Mouse (Mus musculus) heart, embryonic 13.5 days (tissue): ENCODE measurements around the gene Dennd1a. TPM values are rescaled to one million over a fixed set of nuclear protein-coding genes. Genes with fewer than 3 reads are reported as not detected.

Experiments
- ATAC-seq: fragments of 200-750 bp; cut with Nextera tagmentation; 2 replicates; pipeline ENCODE4 v1.8.0; 2017; ENCODE audit warnings: moderate TSS enrichment; ENCODE audit not compliant: insufficient number of reproducible peaks, low FRiP score, low TSS enrichment; ENCODE audit errors: extremely low read depth
- H3K27ac ChIP-seq: fragments of 300-500 bp; sonication (generic); replicated peaks from 2 replicates; pipeline ENCODE4 v1.5.1; 2015; ENCODE audit warnings: moderate library complexity, mild to moderate bottlenecking, inconsistent platforms
- H3K27me3 ChIP-seq: fragments of 300-500 bp; sonication (generic); replicated peaks from 2 replicates; pipeline ENCODE4 v1.6.1; 2015; ENCODE audit warnings: mild to moderate bottlenecking, inconsistent platforms
- H3K36me3 ChIP-seq: fragments of 300-500 bp; sonication (generic); 2 replicates; pipeline ENCODE4 v1.6.1; 2015; ENCODE audit warnings: mild to moderate bottlenecking, inconsistent platforms
- H3K4me1 ChIP-seq: fragments of 300-500 bp; sonication (generic); 2 replicates; pipeline ENCODE4 v1.6.1; 2015; ENCODE audit warnings: inconsistent platforms
- H3K4me2 ChIP-seq: fragments of 300-500 bp; sonication (generic); 2 replicates; pipeline ENCODE4 v1.6.1; 2015; ENCODE audit warnings: inconsistent platforms, mild to moderate bottlenecking, moderate library complexity
- H3K4me3 ChIP-seq: fragments of 300-500 bp; sonication (generic); 2 replicates; pipeline ENCODE4 v1.5.1; 2015; ENCODE audit warnings: moderate library complexity, mild to moderate bottlenecking, inconsistent platforms
- H3K9ac ChIP-seq: fragments of 300-500 bp; sonication (generic); 2 replicates; pipeline ENCODE4 v1.6.1; 2015; ENCODE audit warnings: inconsistent platforms, mild to moderate bottlenecking, moderate library complexity
- H3K9me3 ChIP-seq: fragments of 300-500 bp; sonication (generic); 2 replicates; pipeline ENCODE4 v1.6.1; 2016; ENCODE audit warnings: inconsistent platforms
- WGBS: fragments of 180-500 bp; shearing (Covaris S2); methylation state at CpG from one replicate; pipeline ENCODE4 v1.1.7; 2015; ENCODE audit warnings: mixed read lengths; 5-methylcytosine and 5-hydroxymethylcytosine counted together
- polyA plus RNA-seq: library from polyadenylated mRNA; unstranded; fragments of >200 nt; fragmentation: Nextera tagmentation; extraction: Ambion mirVana; gene quantifications from 2 replicates; pipeline ENCODE4 v1.2.1, GENCODE M21; 2015

Dennd1a gene
- polyA plus RNA-seq, 1 experiment from 2014 or later = 11.4 TPM

DNA sequence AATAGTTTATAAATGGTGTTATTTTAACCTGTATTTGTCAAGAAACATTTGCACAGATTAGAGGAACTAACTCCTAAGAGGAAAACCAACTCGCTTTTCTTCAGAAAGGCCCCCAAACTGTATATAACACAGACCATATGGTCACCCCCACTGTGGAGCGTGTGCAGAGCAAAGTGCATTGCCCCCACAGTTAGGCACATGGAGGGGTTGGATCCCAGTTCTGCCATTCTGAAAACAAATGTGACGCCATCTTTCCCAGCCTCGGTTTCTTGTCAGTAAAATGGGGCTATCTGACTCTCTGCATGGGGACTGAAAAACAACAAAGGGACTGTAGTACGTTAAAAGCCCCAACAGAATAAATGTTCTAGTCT, 361.1 kb downstream of the Dennd1a start:
- Histone ChIP-seq H3K4me3 (no peak overlapping the region), H3K9ac (no peak overlapping the region), H3K27ac (no peak overlapping the region), H3K9me3 (no peaks in the 10 kb centered on the region), H3K4me2 (no peak overlapping the region), H3K4me1 (no peaks in the 10 kb centered on the region), H3K27me3 (no peaks in the 10 kb centered on the region), H3K36me3 (no peaks in the 10 kb centered on the region)
- 67% methylated on average over 5 of the region's 5 CpGs for WGBS
- no peak for ATAC-seq

DNA sequence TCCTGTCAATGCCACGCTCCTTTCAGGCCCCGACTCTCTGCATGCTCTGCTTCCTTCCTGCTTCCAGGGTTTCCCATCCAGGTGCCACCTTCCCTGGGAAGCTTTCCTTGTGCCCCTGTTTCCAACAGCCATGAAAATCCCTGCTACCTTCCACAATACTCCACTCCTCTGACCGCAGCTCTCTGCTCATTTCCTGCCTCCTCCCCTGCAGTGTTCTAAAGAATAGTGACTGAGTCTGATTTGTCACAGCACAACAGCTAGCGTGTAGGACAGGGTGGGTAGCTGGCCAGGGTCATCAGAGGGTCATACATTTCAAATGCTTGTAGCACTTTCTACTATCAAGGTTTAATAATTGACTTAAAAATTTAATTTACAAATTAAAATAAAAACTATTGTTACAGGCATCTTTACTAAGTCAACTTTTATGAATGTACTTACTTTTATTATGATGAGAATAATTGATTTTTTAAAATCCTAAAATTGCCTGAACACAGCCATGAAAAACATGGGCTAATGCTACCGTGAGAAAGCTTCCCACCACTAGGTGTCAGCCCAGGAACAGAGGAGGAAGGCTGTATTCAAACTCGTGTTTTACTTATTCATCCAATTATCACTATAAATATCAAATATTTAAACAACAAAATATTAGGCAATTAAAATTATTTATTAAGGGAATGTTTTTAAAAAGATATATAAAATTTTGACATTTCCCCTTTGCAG, 361.6 kb downstream of the Dennd1a start:
- H3K9me3 ChIP-seq = no peaks in the 10 kb centered on the region
- no peak overlapping the region for H3K4me2 ChIP-seq
- no peak overlapping the region for H3K9ac ChIP-seq
- H3K27ac ChIP-seq = no peak overlapping the region
- WGBS = 38% methylated on average over 6 of the region's 6 CpGs
- no peak for ATAC-seq
- H3K36me3 ChIP-seq = no peaks in the 10 kb centered on the region
- H3K4me3 ChIP-seq = no peak overlapping the region
- H3K4me1 ChIP-seq = no peaks in the 10 kb centered on the region
- no peaks in the 10 kb centered on the region for H3K27me3 ChIP-seq

DNA sequence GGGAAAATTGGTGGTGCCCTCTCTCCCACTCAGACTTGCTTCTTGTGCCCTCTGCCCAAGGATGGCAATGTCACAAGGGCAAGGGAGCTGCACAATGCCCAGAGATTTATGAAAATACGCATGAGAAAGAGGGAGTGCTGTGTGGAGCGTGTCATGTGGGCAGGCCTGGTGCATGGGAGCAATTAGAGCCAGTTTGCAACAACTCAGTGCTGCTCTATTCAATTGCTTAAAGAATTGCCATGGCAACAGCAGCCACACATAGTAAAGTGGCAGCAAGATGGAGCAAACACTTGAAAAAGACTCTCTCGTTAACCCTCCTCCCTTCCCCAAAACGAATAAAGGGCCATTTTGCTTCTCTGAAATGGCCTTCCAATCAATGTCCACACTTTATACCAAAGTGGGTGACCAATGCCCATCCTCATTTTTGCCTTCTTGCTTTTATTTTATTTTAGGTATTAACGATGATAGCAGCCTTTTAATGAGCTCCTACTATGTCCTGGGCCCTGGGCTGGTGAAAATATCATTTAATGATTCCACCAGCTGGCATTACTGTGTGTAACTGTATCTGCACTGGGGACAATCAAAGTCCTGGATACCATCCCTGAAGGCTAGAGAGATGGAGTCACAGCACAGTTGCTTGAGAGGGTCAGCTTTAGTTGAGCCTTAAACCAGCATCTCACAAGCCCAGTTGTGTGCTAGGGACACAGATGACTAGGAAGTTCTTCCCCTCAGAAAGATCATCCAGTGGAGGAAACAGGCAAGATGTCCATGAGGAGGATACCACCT, 378.3 kb downstream of the Dennd1a start:
- peaks cover 12% of the 10 kb centered on the region for H3K4me1 ChIP-seq
- no peak overlapping the region for H3K4me3 ChIP-seq
- no peak overlapping the region for H3K9ac ChIP-seq
- WGBS = 76% methylated on average over 5 of the region's 5 CpGs
- H3K27ac ChIP-seq = no peak overlapping the region
- H3K36me3 ChIP-seq = no peaks in the 10 kb centered on the region
- H3K9me3 ChIP-seq = no peaks in the 10 kb centered on the region
- no peak for ATAC-seq
- H3K4me2 ChIP-seq = no peak overlapping the region
- H3K27me3 ChIP-seq = no peaks in the 10 kb centered on the region

DNA sequence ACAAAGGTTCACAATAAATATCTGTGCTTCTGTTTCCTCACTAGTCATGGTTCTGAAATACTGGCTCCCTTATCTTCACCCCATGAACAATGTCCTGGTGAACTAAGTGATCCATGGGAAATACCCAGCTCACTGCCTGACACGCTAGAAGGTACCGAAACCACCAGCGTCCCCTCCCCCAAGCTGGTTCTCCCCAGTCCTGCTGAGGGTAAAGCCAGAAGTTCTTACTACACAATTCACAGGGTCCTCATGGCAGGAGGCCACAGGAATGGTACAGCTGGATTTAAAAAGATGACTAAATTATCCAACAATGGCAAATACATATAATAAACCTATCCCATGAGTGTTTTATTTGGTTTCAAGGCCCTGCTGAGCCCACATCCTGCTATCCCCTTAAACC, 378.9 kb downstream of the Dennd1a start:
- Histone ChIP-seq H3K27me3 (no peaks in the 10 kb centered on the region), H3K4me1 (peaks cover 12% of the 10 kb centered on the region), H3K4me3 (no peak overlapping the region), H3K36me3 (no peaks in the 10 kb centered on the region), H3K9ac (no peak overlapping the region), H3K4me2 (no peak overlapping the region), H3K27ac (no peak overlapping the region), H3K9me3 (no peaks in the 10 kb centered on the region)
- WGBS = 88% methylated on average over 3 of the region's 3 CpGs
- ATAC-seq = no peak

DNA sequence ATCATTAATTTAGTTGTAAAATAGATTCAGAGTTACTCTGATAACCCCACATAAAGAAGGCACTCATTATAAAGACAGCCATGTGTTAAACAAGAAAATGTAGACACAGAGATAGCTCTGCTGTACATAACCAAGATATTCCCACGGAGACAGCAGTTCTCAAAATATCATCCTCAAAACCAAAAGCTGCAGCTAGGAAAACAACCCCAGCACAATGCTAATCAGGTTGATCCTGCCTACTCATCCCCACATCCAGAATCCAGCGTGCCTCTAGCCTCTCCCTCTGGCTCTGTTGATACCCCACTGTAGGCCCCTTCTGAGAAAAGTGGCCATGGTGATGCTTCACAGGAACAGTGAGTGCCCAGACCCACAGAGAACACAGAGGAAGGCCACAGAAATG, 380.9 kb downstream of the Dennd1a start:
- no peaks in the 10 kb centered on the region for H3K27me3 ChIP-seq
- no peak overlapping the region for H3K4me3 ChIP-seq
- 64% methylated on average over 2 of the region's 2 CpGs for WGBS
- no peak overlapping the region for H3K4me2 ChIP-seq
- no peaks in the 10 kb centered on the region for H3K9me3 ChIP-seq
- no peak for ATAC-seq
- H3K4me1 ChIP-seq = peaks cover 12% of the 10 kb centered on the region
- H3K36me3 ChIP-seq = 0 out of 2 replicates have a peak, but pooled peaks cover 6% of the 10 kb centered on the region
- H3K9ac ChIP-seq = no peak overlapping the region
- H3K27ac ChIP-seq = no peak overlapping the region

DNA sequence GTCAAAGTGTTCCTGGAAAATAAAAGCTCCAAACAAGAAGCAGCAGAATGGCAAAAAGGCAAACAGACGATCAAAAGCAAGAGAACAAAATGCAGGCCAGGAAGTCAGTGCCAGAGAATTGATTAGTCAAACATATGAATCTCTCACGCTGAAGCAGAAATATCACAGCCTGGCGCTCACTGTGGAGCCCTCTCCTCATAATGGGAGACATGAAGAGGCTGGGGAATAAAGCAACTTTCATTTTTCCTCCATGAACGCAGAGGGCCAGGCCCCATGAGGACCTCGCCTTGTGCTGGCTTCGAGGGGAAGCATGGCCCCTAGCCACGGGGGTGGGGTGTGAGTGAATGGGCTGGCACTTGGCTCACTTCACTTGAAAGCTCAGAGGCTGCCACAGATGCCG, 383.9 kb downstream of the Dennd1a start:
- Histone ChIP-seq H3K4me2 (no peak overlapping the region), H3K36me3 (0 out of 2 replicates have a peak, but pooled peaks cover 6% of the 10 kb centered on the region), H3K9me3 (no peaks in the 10 kb centered on the region), H3K4me3 (no peak overlapping the region), H3K4me1 (peaks cover 12% of the 10 kb centered on the region), H3K27ac (no peak overlapping the region), H3K9ac (no peak overlapping the region), H3K27me3 (no peaks in the 10 kb centered on the region)
- 76% methylated on average over 8 of the region's 8 CpGs for WGBS
- no peak for ATAC-seq

DNA sequence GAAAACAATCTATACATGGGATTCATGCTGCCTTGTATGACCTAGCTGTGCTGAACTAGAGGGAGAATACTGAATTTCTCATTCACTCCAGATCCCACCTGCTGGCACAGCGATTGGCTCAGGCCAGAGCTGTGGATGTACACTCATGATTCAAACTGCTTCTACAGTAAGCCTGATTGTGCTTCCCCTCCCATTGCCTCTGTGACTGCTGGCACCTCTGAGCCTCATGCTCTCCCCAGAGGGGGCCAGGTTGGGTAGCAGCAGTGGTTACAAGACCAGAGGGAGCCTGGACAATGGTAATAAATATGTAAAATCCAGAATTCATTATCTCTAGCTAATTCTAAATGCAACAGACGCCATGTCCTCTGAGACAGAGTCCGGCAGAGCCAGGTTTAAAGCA, 404.0 kb downstream of the Dennd1a start:
- H3K9me3 ChIP-seq = 0 out of 2 replicates have a peak, but pooled peaks cover 2% of the 10 kb centered on the region
- 83% methylated on average over 3 of the region's 3 CpGs for WGBS
- H3K9ac ChIP-seq = no peak overlapping the region
- no peak overlapping the region for H3K4me3 ChIP-seq
- no peaks in the 10 kb centered on the region for H3K27me3 ChIP-seq
- H3K4me2 ChIP-seq = no peak overlapping the region
- no peak overlapping the region for H3K27ac ChIP-seq
- 0 out of 2 replicates have a peak, but pooled peaks cover 2% of the 10 kb centered on the region for H3K4me1 ChIP-seq
- no peak for ATAC-seq
- no peaks in the 10 kb centered on the region for H3K36me3 ChIP-seq

DNA sequence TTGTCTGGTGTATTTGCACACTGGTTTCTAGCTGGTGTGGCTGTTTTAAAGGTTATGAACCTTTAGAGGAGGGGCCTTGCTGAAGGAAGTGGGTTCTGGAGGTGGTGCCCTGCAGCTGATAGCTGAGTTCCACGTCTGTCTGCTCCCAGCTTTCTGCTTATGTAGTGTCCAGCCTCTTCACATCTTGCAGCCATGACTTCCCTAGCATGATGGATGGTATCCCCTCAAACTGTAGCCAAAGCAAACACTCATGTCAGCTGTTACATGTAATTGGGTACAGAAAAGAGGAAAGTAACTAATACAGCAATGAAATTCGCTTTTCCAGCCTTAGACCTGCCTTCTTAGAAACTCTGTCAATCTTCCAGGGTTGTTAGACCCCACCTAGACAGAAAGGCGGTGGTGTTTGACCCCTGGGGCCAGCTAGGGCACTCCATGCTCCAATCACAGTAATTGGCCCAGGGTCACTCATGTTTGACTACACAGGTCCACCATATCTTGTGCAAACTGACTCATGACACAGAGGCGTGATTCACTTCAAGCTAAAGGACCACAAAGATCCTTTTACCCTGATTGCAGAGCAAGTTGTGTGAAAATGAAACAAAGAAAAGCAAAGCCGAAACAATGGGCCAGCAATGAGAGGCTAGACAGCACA, 405.8 kb downstream of the Dennd1a start:
- H3K9me3 ChIP-seq = 0 out of 2 replicates have a peak, but pooled peaks cover 2% of the 10 kb centered on the region
- no peak for ATAC-seq
- no peaks in the 10 kb centered on the region for H3K36me3 ChIP-seq
- H3K4me1 ChIP-seq = 0 out of 2 replicates have a peak, but pooled peaks cover 2% of the 10 kb centered on the region
- no peak overlapping the region for H3K4me2 ChIP-seq
- H3K4me3 ChIP-seq = no peak overlapping the region
- no peak overlapping the region for H3K9ac ChIP-seq
- H3K27ac ChIP-seq = no peak overlapping the region
- WGBS = 62% methylated on average over 5 of the region's 5 CpGs
- no peaks in the 10 kb centered on the region for H3K27me3 ChIP-seq

DNA sequence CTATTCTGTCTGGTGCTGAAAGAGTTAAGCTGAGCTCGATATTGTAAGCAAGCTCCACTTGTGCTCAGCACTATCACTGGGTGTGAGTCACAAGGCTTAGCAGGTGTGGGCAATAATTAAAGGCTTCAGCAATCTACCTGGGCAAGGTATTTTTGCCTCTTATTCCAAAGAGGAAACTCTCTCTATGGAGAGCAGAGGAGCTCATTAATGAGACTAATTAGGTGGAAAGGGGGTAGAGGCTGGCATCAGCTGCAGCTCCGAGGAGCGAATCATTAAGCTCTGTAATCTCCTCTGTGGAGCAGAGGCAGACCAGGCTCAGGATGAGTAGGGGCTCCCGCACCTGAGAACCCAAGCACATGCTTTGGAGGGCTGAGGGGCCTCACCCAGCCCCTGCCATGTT, 407.5 kb downstream of the Dennd1a start:
- no peak overlapping the region for H3K4me2 ChIP-seq
- no peak overlapping the region for H3K27ac ChIP-seq
- no peaks in the 10 kb centered on the region for H3K27me3 ChIP-seq
- ATAC-seq = no peak
- H3K36me3 ChIP-seq = no peaks in the 10 kb centered on the region
- no peak overlapping the region for H3K4me3 ChIP-seq
- H3K9me3 ChIP-seq = 0 out of 2 replicates have a peak, but pooled peaks cover under 1% of the 10 kb centered on the region
- H3K4me1 ChIP-seq = 0 out of 2 replicates have a peak, but pooled peaks cover 2% of the 10 kb centered on the region
- H3K9ac ChIP-seq = no peak overlapping the region
- WGBS = 55% methylated on average over 4 of the region's 4 CpGs

DNA sequence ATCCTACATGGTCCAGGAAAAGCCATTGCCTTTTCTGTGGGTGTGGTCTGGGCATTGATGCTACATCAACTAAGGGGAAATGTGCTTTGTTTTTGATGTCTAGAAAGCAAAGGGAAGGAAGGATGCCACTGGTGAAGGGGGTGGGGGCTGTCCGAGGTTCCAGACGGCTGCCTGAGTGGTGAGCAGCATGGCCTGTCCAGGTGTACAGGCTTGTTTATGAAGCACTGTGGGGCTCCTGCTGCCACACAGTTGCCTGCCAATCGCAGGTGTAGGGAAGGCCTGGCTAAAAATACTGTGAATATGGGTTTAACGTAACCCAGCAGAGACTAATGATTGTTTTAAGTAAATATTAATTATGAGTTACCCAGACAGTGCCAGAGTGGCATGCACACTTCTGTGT, 414.4 kb downstream of the Dennd1a start:
- no peak overlapping the region for H3K9ac ChIP-seq
- WGBS = 61% methylated on average over 4 of the region's 4 CpGs
- H3K4me3 ChIP-seq = no peak overlapping the region
- peaks cover 5% of the 10 kb centered on the region; the same call in 1 of the 2 replicates for H3K4me1 ChIP-seq
- no peak overlapping the region for H3K27ac ChIP-seq
- H3K4me2 ChIP-seq = no peak overlapping the region
- ATAC-seq = no peak
- no peaks in the 10 kb centered on the region for H3K9me3 ChIP-seq
- H3K27me3 ChIP-seq = no peaks in the 10 kb centered on the region
- no peaks in the 10 kb centered on the region for H3K36me3 ChIP-seq

DNA sequence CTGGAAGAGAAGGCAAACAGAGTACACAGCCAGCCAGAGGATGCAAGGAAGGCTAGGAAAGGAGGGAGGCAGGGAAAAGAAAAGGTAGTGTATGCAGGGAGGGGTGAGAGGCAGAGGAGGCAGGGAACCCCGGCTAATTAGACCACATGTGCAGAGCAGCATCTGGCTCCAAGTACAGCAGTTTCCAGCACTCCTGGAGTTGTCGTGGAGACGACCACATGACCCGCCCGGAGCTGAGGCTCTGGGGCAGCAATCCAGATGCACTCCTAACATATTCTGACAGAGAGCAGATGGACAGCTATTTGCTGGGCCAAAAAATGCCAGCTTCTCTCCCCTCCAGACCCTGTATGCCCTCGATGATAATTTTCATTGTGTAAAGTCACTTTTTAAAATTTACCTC, 417.6 kb downstream of the Dennd1a start:
- no peak overlapping the region for H3K4me2 ChIP-seq
- ATAC-seq = no peak

More for the DNA sequence above, 417.6 kb downstream of the Dennd1a start:
- Histone ChIP-seq H3K27me3 (no peaks in the 10 kb centered on the region), H3K36me3 (no peaks in the 10 kb centered on the region), H3K9me3 (no peaks in the 10 kb centered on the region), H3K27ac (no peak overlapping the region), H3K4me3 (no peak overlapping the region), H3K9ac (no peak overlapping the region), H3K4me1 (peaks cover 14% of the 10 kb centered on the region; the same call in 1 of the 2 replicates)
- WGBS = 42% methylated on average over 6 of the region's 6 CpGs
